Mouse (Mus musculus) frontal cortex, adult 2 months (tissue): Measurements from ENCODE around the gene Dnajb9. TPM values are rescaled to one million over a fixed set of nuclear protein-coding genes. Genes with fewer than 3 reads are reported as not detected.

Experiments used
- polyA plus RNA-seq: library from polyadenylated mRNA; depleted of rRNA; stranded (reverse); fragments of >200 nt; gene quantifications from 2 replicates; pipeline ENCODE4 v1.2.3, GENCODE M21; 2012; rRNA removed

Dnajb9 gene
- polyA plus RNA-seq, 1 experiment: 28.5 TPM

Other genes starting within 250 kb of the Dnajb9 start
- 80.9 and 82.7 TPM in 2 replicates for gene Pnpla8, start 11.0 kb upstream of the Dnajb9 start, polyA plus RNA-seq
- gene Nrcam, start 118.6 kb upstream of the Dnajb9 start, polyA plus RNA-seq: 159 and 161 TPM in 2 replicates